Mouse (Mus musculus): ENCODE measurements around the gene Pabpc4. TPM values are rescaled to one million over a fixed set of nuclear protein-coding genes. Genes with fewer than 3 reads are reported as not detected.
A peak's percentile ranks its signal among the peaks of the same experiment; 100 is the strongest.

The Pabpc4 gene
- polyA plus RNA-seq, 1 experiment from 2014 or later: 83.5 TPM

GRCm38 (mm10) chr4:123239361-123240203, 22.6 kb upstream of the Pabpc4 start:
- Histone ChIP-seq H3K36me3 (ENCODE audit: control insufficient read depth, insufficient read depth, low read length) (no peaks in the 10 kb centered on the region), H3K4me1 (ENCODE audit: control insufficient read depth, insufficient read depth, low read length) (peaks cover 31% of the 10 kb centered on the region), H3K4me2 (peak overlapping the region; percentile 63), H3K4me3 (ENCODE audit: low read depth, low read length) (peak overlapping the region; percentile 26), H3K27me3 (ENCODE audit: control insufficient read depth, insufficient read depth, low read length) (peaks cover 13% of the 10 kb centered on the region; the same call in 1 of the 2 replicates), H3K9ac (ENCODE audit: low read depth, low read length) (peak overlapping the region; percentile 50), H3K27ac (ENCODE audit: low read depth, low read length) (peak overlapping the region; percentile 13; the same call in 1 of the 2 replicates), H3K9me3 (replicated peaks; ENCODE audit: control insufficient read depth, low read length) (no peaks in the 10 kb centered on the region)
- ATAC-seq (replicated peaks; ENCODE audit: insufficient number of reproducible peaks, low FRiP score, low TSS enrichment): peak; percentile 19
- WGBS (ENCODE audit: insufficient replicate concordance): 11% methylated on average over 57 of the region's 58 CpGs

GRCm38 (mm10) chr4:123246221-123246620, 15.9 kb upstream of the Pabpc4 start:
- no peak for ATAC-seq (replicated peaks; ENCODE audit: insufficient number of reproducible peaks, low FRiP score, low TSS enrichment)
- H3K9me3 ChIP-seq (replicated peaks; ENCODE audit: control insufficient read depth, low read length): no peaks in the 10 kb centered on the region
- H3K9ac ChIP-seq (ENCODE audit: low read depth, low read length): no peak overlapping the region
- H3K36me3 ChIP-seq (ENCODE audit: control insufficient read depth, insufficient read depth, low read length): no peaks in the 10 kb centered on the region
- H3K4me2 ChIP-seq: no peak overlapping the region
- 70% methylated on average over 7 of the region's 7 CpGs for WGBS (ENCODE audit: insufficient replicate concordance)
- peaks cover 29% of the 10 kb centered on the region for H3K4me1 ChIP-seq (ENCODE audit: control insufficient read depth, insufficient read depth, low read length)
- H3K4me3 ChIP-seq (ENCODE audit: low read depth, low read length): no peak overlapping the region
- H3K27me3 ChIP-seq (ENCODE audit: control insufficient read depth, insufficient read depth, low read length): 0 out of 2 replicates have a peak, but pooled peaks cover 3% of the 10 kb centered on the region
- H3K27ac ChIP-seq (ENCODE audit: low read depth, low read length): peak overlapping the region; percentile 91

GRCm38 (mm10) chr4:123246651-123247050, 15.5 kb upstream of the Pabpc4 start:
- H3K27ac ChIP-seq (ENCODE audit: low read depth, low read length): peak overlapping the region; percentile 91
- peaks cover 29% of the 10 kb centered on the region for H3K4me1 ChIP-seq (ENCODE audit: control insufficient read depth, insufficient read depth, low read length)
- no peak overlapping the region for H3K4me3 ChIP-seq (ENCODE audit: low read depth, low read length)
- ATAC-seq (replicated peaks; ENCODE audit: insufficient number of reproducible peaks, low FRiP score, low TSS enrichment): no peak
- WGBS (ENCODE audit: insufficient replicate concordance): 81% methylated on average over 5 of the region's 5 CpGs
- no peak overlapping the region for H3K9ac ChIP-seq (ENCODE audit: low read depth, low read length)
- H3K27me3 ChIP-seq (ENCODE audit: control insufficient read depth, insufficient read depth, low read length): 0 out of 2 replicates have a peak, but pooled peaks cover 3% of the 10 kb centered on the region
- H3K4me2 ChIP-seq: no peak overlapping the region
- no peaks in the 10 kb centered on the region for H3K9me3 ChIP-seq (replicated peaks; ENCODE audit: control insufficient read depth, low read length)
- no peaks in the 10 kb centered on the region for H3K36me3 ChIP-seq (ENCODE audit: control insufficient read depth, insufficient read depth, low read length)

- H3K4me2 ChIP-seq: no peak overlapping the region
- H3K27ac ChIP-seq (ENCODE audit: low read depth, low read length): peak overlapping the region; percentile 91
- ATAC-seq (replicated peaks; ENCODE audit: insufficient number of reproducible peaks, low FRiP score, low TSS enrichment): peak; percentile 60; the same call in 1 of the 2 replicates
- H3K4me3 ChIP-seq (ENCODE audit: low read depth, low read length): no peak overlapping the region
- peaks cover 31% of the 10 kb centered on the region for H3K4me1 ChIP-seq (ENCODE audit: control insufficient read depth, insufficient read depth, low read length)
- H3K9me3 ChIP-seq (replicated peaks; ENCODE audit: control insufficient read depth, low read length): no peaks in the 10 kb centered on the region
- no peak overlapping the region for H3K9ac ChIP-seq (ENCODE audit: low read depth, low read length)
- no peaks in the 10 kb centered on the region for H3K27me3 ChIP-seq (ENCODE audit: control insufficient read depth, insufficient read depth, low read length)
- 34% methylated on average over 7 of the region's 7 CpGs for WGBS (ENCODE audit: insufficient replicate concordance)
- no peaks in the 10 kb centered on the region for H3K36me3 ChIP-seq (ENCODE audit: control insufficient read depth, insufficient read depth, low read length)
Measured at GRCm38 (mm10) chr4:123247147-123247880, 14.8 kb upstream of the Pabpc4 start.

- Histone ChIP-seq H3K4me3 (ENCODE audit: low read depth, low read length) (no peak overlapping the region), H3K27me3 (ENCODE audit: control insufficient read depth, insufficient read depth, low read length) (no peaks in the 10 kb centered on the region), H3K36me3 (ENCODE audit: control insufficient read depth, insufficient read depth, low read length) (no peaks in the 10 kb centered on the region), H3K9me3 (replicated peaks; ENCODE audit: control insufficient read depth, low read length) (no peaks in the 10 kb centered on the region), H3K27ac (ENCODE audit: low read depth, low read length) (peak overlapping the region; percentile 15; the same call in 1 of the 2 replicates), H3K4me2 (no peak overlapping the region), H3K4me1 (ENCODE audit: control insufficient read depth, insufficient read depth, low read length) (peaks cover 31% of the 10 kb centered on the region), H3K9ac (ENCODE audit: low read depth, low read length) (no peak overlapping the region)
- WGBS (ENCODE audit: insufficient replicate concordance): 68% methylated on average over 7 of the region's 7 CpGs
- ATAC-seq (replicated peaks; ENCODE audit: insufficient number of reproducible peaks, low FRiP score, low TSS enrichment): no peak
Measured at GRCm38 (mm10) chr4:123248971-123249567, 13.1 kb upstream of the Pabpc4 start.

- 86% methylated on average over 5 of the region's 5 CpGs for WGBS (ENCODE audit: insufficient replicate concordance)
- Histone ChIP-seq H3K4me2 (no peak overlapping the region), H3K4me1 (ENCODE audit: control insufficient read depth, insufficient read depth, low read length) (peaks cover 21% of the 10 kb centered on the region), H3K36me3 (ENCODE audit: control insufficient read depth, insufficient read depth, low read length) (no peaks in the 10 kb centered on the region), H3K4me3 (ENCODE audit: low read depth, low read length) (no peak overlapping the region), H3K9ac (ENCODE audit: low read depth, low read length) (no peak overlapping the region), H3K27me3 (ENCODE audit: control insufficient read depth, insufficient read depth, low read length) (no peaks in the 10 kb centered on the region), H3K9me3 (replicated peaks; ENCODE audit: control insufficient read depth, low read length) (no peaks in the 10 kb centered on the region), H3K27ac (ENCODE audit: low read depth, low read length) (no peak overlapping the region)
- ATAC-seq (replicated peaks; ENCODE audit: insufficient number of reproducible peaks, low FRiP score, low TSS enrichment): no peak
Measured at GRCm38 (mm10) chr4:123252214-123252613, 9.9 kb upstream of the Pabpc4 start.

- peaks cover 3% of the 10 kb centered on the region for H3K4me1 ChIP-seq (ENCODE audit: control insufficient read depth, insufficient read depth, low read length)
- WGBS (ENCODE audit: insufficient replicate concordance): 19% methylated on average over 5 of the region's 5 CpGs
Measured at GRCm38 (mm10) chr4:123254617-123255016, 7.5 kb upstream of the Pabpc4 start.

GRCm38 (mm10) chr4:123260071-123260746, 1.9 kb upstream of the Pabpc4 start:
- no peaks in the 10 kb centered on the region for H3K9me3 ChIP-seq (replicated peaks; ENCODE audit: control insufficient read depth, low read length)
- H3K27ac ChIP-seq (ENCODE audit: low read depth, low read length): no peak overlapping the region
- no peak overlapping the region for H3K4me3 ChIP-seq (ENCODE audit: low read depth, low read length)
- H3K4me2 ChIP-seq: peak overlapping the region; percentile 29; the same call in 1 of the 2 replicates
- 26% methylated on average over 8 of the region's 8 CpGs for WGBS (ENCODE audit: insufficient replicate concordance)
- H3K9ac ChIP-seq (ENCODE audit: low read depth, low read length): 0 out of 2 replicates have a peak overlapping the region, but pooled peaks have one; percentile 29
- H3K27me3 ChIP-seq (ENCODE audit: control insufficient read depth, insufficient read depth, low read length): no peaks in the 10 kb centered on the region
- H3K36me3 ChIP-seq (ENCODE audit: control insufficient read depth, insufficient read depth, low read length): no peaks in the 10 kb centered on the region
- no peak; the same call in 1 of the 2 replicates for ATAC-seq (replicated peaks; ENCODE audit: insufficient number of reproducible peaks, low FRiP score, low TSS enrichment)
- peaks cover 11% of the 10 kb centered on the region for H3K4me1 ChIP-seq (ENCODE audit: control insufficient read depth, insufficient read depth, low read length)

More at GRCm38 (mm10) chr4:123254617-123255016, 7.5 kb upstream of the Pabpc4 start:
- Histone ChIP-seq H3K9ac (ENCODE audit: low read depth, low read length) (no peak overlapping the region), H3K4me3 (ENCODE audit: low read depth, low read length) (no peak overlapping the region), H3K27ac (ENCODE audit: low read depth, low read length) (no peak overlapping the region), H3K9me3 (replicated peaks; ENCODE audit: control insufficient read depth, low read length) (no peaks in the 10 kb centered on the region), H3K36me3 (ENCODE audit: control insufficient read depth, insufficient read depth, low read length) (no peaks in the 10 kb centered on the region), H3K27me3 (ENCODE audit: control insufficient read depth, insufficient read depth, low read length) (no peaks in the 10 kb centered on the region), H3K4me2 (no peak overlapping the region)
- 0 out of 2 replicates have a peak, but pooled peaks have one; percentile 39 for ATAC-seq (replicated peaks; ENCODE audit: insufficient number of reproducible peaks, low FRiP score, low TSS enrichment)

Data from heart, embryonic 11.5 days (tissue).